Mouse (Mus musculus) yolk sac, embryonic 10.5 days (tissue): ENCODE measurements at regions not wholly inside any gene's neighbourhood (a gene's known extent, or its start where the extent isn't known, plus 50 kb on each side); places are given as distances from the start of the nearest gene placed in this dataset.

Source experiments
- DNase-seq: peaks from one replicate; pipeline ENCODE4 v3.0.0-alpha.2; 2017; ENCODE audit warnings: low spot score

DNA sequence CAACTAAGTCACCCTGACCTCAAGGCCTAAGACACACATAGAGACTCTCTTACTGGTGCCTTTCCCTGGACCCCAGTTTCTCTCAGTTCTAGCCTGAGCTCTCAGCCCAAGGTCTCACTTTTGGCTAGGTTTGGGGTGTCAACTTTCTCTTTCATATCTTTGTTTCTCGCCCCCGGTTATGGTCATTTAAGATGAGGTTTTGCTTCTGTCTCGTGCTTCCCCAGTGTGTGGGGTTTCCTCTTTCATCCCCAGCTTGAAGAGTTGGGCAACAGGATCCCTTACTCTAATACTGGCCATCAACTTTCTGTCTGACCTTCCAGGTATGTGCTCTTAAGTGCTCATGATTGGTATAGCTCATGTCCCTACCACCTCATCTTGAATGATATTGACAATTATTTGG lies 67.5 kb downstream of the Lmo4 start:
- no peak for DNase-seq

GRCm38 (mm10) chr3:144136432-144136831 lies 68.6 kb downstream of the Lmo4 start:
- DNase-seq = no peak

GRCm38 (mm10) chr3:144135646-144136045 lies 69.4 kb downstream of the Lmo4 start:
- DNase-seq = no peak

DNA sequence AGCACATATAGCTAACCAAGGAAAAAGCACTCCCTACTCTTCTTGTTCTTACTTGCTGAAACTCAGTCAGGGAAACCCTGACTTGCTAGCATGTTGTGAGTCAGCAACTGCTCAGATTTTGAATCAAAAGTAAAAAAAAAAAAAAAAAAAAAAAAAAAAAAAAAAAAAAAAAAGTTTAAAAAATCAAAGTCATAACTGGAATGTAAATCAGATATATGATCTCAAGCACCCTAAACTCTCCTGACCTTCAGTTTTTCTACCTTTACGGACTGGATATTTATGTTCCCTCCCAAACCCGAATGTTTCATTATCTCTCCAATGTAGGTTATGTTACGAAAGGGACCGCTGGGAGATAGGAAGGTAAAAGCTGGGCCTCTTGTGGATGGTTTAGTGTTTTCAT lies 77.0 kb downstream of the Lmo4 start:
- no peak for DNase-seq

DNA sequence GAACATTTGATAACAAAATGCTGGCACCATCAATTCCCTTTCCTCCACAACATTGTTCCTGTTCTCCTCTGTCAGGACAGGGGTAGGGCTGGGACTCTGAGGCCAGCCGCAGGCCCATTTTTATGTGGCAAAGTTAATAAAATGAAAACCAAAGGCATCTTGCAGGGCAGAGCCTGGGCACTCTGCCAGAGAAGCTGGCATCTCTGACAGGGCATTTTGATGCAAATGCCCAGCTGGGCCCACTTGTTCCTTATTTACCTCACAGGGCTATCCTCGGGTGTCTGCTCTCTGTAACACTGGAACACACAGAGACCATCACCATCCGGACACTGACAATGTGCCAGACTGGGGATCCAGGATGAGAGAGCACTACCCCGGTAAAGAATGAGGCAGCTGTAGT lies 80.7 kb downstream of the Lmo4 start:
- no peak for DNase-seq

GRCm38 (mm10) chr3:144123361-144124072 lies 81.5 kb downstream of the Lmo4 start:
- DNase-seq = no peak

DNA sequence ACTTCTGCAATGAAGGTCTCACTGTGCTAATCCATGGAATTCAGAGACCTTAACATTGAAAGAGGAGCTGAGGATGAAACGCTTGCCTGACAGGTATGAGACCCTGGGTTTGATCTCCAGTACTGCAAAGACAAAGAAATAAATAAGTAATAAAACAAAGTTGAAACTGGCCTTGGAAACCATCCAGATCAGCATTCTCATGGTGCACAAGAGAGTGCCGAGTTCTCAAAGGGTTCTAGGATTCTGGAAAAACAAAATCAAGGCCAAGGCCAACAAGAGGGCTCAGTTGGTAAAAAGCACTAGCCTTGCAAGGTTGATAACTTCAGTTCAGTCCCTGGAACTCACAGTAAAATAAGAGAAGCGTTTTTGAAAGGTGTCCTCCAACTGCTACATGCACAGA lies 85.9 kb downstream of the Lmo4 start:
- no peak for DNase-seq

DNA sequence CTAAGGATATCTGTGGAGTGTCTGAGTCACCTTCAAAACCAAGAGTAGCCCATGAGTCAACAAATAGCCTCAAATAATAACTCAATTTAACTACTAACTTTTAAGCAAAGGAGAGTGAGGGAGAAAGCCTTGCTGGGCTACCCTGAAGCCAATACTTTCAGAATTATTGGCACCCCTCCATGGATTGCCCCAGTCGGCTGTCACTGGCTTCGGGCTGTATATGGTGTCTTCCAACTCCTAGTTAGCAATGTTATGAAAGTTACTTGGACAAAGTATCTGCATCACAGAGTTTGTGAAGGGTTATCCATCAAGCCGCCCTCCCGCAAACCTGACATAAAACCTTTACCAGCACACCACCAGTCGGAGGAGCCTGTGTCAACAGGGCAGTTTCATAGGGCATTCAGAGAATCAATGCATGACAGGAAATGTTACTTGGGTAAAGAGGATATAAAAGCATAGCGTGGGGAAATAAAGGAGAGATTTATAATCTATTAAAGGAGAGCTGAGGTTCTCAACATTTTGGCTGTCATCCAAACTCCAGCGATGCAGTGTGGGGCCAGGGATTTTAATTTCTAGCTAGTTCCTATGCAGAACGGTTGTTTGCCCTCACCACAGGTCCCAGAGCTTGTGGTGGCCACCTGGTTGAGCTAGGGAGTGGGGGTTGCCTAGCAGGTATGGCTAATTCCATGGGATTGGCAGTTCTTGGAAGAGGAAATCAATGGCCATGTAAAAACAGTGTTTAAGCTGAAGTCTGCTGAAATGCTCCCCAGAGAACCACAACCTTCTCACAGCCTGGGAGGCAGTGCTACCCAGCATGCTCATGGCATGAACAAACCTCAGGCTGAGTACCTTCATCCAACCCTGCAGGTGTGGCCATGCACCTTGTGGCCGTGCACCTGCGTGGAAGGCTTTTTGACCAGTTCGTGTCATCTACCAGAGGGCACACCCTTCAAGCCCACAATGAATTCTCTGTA lies 91.1 kb downstream of the Lmo4 start:
- DNase-seq = no peak

DNA sequence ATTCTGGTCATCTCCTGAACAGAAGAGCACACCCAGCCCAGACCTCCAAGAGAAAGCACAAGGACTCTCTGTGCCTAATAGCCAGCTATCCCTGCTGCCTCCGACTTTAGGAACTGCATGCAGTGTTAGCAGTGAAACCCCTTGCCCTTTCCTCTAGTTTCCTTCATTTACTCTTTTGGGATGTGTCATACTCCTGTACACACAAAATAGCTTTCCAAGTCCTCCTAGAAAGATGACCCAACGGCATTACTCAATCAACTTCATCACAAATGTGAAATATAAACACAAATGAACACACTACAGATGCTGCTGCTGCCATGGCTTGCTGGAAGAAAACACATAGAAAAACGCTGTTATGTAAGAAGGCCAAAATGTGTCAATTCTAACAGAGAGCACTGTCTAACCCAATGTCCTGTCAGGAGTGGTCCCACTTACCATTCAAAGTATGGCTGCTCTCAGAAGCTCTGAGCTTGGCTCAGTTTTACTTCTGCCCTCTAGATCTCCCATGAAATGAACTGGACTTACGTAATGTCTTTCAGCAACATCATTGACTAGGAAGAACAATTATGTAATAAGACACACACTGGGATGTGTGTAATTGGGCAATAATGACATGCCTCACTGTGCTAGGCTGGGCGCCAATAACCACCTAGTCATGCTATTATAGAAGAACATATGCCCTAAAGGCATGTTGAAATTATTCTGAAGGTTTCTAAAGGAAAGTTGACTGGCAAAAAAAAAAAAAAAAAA lies 94.5 kb downstream of the Lmo4 start:
- DNase-seq = no peak

DNA sequence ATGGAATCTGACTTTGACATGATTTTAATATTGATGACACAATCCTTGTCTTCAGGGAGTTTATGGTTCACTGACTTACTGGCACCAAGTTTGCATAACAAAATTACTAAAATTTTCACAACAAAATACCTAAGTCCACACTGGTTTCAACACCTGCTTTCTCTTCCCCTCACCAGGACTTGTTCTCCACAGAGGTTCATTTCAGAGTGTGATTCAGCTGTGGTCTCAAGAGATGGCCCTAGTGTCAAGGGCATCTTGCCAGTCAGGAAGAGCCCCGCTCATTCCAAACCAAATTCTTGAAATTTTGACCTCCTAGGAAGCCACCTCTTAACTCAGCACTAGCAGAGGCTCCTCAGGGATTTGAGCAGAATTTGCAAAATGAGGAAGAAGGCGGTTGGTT lies 95.3 kb downstream of the Lmo4 start:
- no peak for DNase-seq

DNA sequence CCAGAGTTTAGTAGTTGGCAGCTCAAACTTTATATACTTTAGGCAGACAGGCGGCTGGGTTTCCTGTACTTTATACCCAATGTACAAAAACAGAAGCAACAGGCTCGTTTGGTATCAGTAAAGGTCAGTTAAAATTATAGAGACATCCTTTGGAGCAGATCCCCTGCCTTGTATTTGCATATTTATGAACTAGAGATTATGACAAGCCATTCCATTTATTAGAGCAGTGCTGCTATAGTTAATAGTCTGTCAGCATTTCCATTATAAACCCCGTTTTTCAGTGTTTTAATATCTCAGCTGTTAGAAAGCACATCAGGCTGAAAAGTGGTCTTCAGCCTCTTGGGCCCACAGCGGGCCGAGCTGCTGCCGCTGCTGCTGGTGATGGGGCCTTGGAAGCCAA lies 96.7 kb downstream of the Lmo4 start:
- no peak for DNase-seq

DNA sequence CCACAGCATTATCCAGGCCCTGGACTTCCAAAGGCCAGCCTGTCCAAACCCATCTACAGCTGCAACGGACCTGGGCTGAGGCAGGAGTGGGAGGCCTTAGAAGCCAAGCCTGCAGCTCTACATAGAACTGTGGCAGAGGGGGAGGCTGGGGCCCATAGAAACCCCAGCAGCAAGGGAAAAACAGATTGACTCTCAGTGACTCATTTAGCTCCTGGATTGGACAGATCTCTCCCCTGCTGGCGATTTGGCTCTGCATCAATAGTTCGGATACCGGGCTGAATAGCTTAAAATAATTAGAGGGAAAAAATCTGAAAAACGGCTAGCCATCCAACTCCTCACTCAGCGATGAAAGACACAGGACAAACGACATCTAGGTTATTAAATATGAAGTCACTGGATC lies 97.4 kb downstream of the Lmo4 start:
- DNase-seq = no peak

DNA sequence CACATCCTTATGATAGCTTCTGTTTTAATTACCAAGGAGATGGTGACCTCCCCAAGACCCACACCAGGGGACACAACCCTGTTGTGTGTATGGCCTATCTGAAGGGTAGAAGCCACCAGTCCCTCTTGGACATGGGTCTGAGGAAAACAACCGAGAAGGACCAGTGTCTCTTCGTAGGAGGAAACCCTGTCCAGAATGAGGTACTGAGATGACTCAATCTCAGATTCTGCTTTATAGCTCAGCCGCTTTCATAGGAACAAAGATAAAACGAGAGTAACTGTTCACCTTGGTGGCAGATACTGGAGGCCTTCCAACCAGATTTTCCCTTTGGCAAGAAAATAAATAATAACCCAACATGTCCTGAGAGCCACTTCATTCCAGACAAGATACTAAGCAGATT lies 100.7 kb downstream of the Lmo4 start:
- DNase-seq = no peak

GRCm38 (mm10) chr3:144099444-144099843 lies 105.6 kb downstream of the Lmo4 start:
- no peak for DNase-seq

GRCm38 (mm10) chr3:144098762-144099161 lies 106.3 kb downstream of the Lmo4 start:
- DNase-seq = no peak

GRCm38 (mm10) chr3:144091231-144091630 lies 113.8 kb downstream of the Lmo4 start:
- no peak for DNase-seq

- DNase-seq = peak; percentile 42
These were observed 115.2 kb downstream of the Lmo4 start for GRCm38 (mm10) chr3:144089790-144090256.

- no peak for DNase-seq
These were observed 116.6 kb downstream of the Lmo4 start for GRCm38 (mm10) chr3:144088261-144088884.

GRCm38 (mm10) chr3:144087771-144088170 lies 117.2 kb downstream of the Lmo4 start:
- no peak for DNase-seq

- DNase-seq = no peak
These were observed 118.8 kb downstream of the Lmo4 start for GRCm38 (mm10) chr3:144086176-144086575.

DNA sequence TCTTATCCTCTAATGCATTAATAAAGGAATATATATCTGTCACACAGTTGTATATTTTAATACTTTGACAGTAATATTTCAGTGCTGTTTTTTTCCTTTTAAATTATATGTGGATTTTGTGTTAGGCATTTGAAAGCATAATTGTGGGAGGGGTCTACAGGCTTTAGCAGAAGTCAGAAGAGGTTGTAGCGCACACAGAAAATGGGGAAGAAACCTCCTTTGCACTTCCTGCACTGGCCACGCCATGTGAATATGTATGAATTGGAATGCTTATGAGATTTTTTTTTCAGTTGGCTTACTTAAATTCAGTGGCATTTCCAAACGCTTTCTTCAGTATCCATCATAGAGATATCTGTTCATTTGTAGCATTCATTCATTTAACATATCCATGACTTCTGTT lies 125.1 kb downstream of the Lmo4 start:
- DNase-seq = no peak
